Mouse (Mus musculus) gastrocnemius, postnatal 4 days (tissue): ENCODE measurements around the gene Tmem88. TPM values are rescaled to one million over a fixed set of nuclear protein-coding genes. Genes with fewer than 3 reads are reported as not detected.
A peak's percentile ranks its signal among the peaks of the same experiment; 100 is the strongest.

Source experiments
- DNase-seq, 2 experiments: peaks; one replicate each; pipeline ENCODE4 v3.0.0; 2021 to 2022; ENCODE audit warnings: low spot score in 2 of 2, mixed read lengths in 2 of 2
- total RNA-seq, 2 experiments: library from RNA; stranded (reverse); gene quantifications; 2 replicates each; pipeline ENCODE4 v1.2.3; 2021

The Tmem88 gene
- total RNA-seq, 2 experiments from 2014 or later, result 16.9 to 17.4 TPM

DNA sequence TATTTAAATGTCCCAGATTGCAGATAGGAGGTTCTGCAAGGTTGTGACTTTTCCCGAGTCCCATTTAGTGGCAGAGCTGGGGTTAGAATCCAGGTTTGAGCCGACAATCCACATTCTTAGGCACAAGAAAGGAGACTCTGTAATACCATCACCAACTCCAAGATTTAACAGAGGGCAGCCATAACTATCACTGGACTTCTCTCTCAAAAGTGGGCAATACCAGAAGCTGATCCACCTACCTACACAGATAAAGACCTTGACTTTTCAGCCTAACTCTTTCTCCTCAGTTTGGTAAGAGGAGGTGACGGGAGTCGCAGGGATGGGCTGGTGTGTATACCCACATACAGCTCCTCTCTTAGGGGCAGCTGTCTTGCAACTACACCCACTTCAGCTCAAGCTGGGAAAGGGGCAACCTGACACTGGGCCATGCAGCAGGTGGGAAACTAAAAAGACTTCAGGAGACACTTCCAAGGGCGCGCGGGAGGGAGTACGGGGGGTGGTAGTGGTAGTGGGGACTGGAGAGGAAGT, 19.0 kb upstream of the Tmem88 start:
- DNase-seq, result peak in 1 of 2 experiments; percentile 41

DNA sequence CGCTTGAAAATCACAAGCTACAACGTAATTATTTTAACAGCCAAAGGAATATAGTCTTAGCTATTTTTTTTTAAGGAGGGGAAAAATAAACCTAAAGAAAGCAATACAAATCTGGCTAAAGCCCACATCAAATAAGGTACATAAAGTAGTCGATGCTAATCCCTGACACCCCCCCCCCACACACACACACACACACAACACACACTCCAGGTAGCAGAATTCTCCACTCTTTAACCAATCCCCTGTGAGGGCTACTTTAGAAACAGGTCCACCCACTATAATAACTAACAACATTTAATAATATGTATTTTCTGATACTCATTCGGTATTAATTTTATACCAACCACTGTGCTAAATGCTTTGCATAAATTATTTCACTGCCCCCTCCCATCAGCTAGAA, 18.5 kb upstream of the Tmem88 start:
- DNase-seq, result no peak

DNA sequence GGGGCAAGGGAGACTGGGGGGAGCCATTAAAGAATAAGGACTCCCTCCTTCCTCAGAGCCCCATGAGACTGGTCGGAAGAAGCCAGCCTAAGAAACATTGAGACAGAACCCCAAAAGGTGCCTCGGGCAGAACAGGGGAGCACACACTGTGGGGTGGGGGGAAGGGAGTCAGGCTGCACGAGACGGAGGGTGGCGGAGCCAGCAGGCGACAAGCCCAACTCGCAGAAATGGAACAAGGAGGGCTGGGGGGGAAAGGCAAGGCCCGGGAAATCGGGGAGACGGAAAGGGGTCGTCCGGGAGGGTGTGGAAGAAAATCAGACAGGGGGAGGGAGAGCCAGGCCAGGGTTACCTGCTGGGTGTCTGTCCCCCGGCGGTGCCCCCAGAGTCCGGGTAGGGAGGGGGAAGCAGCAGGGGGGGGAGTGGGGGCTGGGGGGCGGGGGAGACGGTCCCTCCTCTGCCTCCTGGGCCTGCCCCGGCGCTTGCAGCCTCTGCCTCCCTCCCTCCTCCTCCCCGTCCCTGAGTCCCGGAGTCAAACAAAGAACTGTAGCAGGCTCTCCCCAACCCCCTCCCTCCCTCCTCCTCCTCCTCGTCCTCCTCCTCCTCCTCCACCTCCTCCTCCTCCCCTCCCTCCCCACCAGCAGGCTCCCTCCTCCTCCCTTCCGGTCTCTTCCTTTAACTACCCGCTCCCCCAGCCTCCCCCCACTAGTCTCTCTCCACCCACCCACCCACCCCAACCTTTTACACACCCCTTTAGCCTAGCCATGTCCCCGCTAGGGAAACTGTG, 17.8 kb upstream of the Tmem88 start:
- DNase-seq, result peak in 1 of 2 experiments; percentile 66

DNA sequence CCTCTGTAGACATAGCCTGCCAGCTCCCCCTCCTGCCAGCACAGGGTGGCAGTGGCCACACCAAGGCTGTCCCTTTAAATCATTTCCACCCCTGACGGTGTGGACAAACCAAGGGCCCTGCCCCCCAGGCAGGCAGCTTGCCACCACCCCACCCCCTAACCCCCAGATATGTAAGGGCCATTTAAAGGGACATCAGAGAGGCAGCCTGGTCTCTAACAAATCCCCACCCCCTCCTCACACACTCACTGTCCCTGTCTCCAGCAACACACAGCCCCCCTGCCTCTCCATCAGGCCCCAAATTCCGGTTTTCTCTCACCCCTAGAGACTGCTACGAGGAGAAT, 17.3 kb upstream of the Tmem88 start:
- DNase-seq, result peak in 1 of 2 experiments; percentile 68

DNA sequence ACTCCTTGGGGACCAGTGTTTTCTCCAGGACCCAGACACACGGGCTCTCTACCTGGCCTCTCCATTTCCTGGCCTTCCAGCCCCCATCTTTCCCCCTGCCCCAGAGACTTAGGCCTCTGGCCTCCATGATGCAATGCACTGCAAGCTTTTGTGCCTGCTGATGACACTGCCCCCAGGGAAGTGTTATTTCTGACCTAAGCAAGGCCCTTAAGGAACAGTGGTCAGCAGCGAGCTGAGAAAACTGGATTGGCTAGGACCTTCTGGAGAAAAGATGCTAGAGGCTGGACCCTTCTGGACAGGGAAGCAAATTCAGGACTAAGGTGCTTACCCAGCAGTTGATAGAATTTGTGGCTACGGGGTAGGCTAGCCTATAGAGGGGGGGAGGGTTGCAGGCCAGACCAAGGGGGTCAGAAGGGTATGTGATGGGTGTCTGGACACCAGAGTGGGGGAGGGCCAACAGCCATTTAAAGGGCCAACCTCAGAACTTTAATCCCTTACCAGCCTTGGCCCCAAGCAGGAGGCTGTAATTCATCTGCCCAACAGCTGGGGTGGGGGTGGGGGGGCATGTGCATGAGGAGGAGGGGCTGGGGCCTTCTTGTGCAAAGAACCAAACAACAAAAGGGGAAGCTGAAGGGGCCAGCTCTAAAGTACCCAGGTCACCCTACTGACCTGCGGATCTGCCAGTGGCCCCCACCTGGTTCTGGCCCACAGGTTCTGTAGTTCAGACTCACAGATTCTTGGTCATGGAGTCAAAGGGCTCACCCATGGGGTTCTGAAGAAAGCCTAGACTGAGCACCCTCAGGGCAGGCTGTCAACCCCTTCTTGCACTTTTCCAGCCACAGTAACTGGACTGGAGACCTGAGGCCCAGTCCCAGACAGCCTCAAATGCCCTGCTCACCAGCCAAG, 16.6 kb upstream of the Tmem88 start:
- DNase-seq, result no peak

DNA sequence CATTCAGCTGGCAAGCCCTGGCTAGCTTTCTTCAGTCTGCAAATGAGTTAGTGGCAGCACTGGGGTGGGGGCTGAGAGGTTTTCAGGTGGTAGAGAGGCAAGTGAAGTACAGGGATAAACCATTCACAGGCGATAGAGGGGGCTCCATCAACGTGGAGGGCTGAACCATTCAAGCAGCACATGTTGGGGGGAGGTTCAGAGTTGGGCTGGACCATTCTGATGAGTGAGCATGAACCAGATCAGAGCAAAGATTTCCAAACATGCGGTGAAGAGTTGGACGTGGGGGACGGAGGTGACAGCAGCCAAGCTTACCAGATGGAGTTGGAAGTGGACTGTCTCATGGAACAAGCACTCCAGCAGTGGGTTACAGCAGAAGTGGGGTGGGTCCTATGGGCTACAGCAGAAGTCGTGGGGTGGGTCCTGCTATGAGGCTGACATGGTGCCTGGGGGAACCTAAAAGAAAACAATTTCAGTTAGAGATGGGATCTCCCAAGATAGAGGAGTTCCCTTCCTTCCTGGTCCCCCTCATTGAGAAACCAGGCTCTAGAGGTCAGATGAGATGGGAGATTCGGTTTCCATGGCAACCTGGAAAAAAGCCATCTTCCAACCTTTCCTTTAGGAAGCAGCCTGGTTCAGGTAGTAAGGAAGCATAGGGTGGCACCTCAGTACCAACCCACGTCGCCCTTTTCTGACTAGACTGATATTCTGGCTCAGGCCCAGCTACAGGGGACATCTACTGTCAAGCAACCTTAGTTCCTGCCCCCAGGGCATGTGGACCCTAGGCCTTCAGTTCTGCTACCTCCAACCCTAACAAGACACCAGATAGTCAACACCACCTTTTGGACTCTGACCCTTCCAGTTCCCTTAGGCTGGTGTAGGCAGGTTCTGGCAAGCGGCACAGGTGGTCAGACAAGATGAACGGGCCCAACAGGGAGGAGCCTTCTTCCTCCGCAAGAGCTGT, 15.5 kb upstream of the Tmem88 start, which contains the start of gene Kdm6b:
TSS of gene Kdm6b (minus strand) at position 455 of the 961 bp plus-strand sequence.
- DNase-seq, result no peak

DNA sequence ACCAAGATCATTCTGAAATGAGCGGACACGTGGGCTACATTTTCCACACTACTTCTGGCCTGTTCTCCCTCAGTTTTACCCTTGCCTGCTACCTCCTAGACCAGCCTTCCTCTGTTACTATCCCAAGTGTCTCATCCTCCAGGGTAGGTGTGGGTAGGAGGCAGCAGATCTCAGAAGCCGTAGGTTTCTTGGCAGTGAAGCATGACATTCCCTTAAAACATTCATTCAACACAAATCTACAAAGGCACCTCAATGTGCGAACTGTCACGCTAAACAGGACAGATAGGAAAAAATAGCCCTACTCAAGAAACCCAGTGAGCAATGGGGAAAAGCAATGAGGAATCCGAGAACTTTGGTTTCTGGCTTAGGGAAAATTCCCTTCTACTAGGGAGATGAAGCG, 14.5 kb upstream of the Tmem88 start:
- no peak for DNase-seq

DNA sequence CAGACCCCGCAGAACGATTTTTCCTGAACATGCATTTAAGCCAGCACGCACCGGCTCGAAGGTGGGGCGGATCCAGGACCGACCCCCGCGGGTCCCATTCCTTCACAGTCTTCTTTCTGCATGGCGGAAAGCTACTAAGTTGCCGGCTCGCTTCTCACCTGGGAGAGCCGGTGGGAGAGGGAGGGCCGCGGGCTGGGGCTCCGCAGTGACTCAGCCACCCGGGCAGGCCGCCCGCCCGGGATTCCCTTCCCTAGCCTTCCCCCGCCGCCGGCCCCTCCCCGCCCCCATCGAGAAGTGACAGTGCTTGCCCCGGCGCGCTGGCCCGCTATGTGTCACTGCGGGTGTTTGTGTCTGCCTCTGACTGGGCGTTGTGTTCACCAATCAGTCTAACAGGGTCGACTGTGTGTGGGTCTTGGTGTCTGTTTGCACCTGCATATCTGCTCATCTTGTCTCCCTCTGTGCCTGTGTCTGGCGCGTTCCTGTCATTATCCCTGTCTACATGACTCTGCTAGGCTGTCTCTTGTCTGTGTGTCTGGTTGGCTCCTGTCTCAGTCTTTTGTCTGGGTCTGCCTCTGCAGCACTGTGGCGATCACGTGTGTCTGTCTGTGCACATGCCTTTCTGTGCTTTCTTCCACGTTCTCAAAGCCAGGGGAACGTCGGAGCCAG, 13.6 kb upstream of the Tmem88 start:
- peak; percentile 67 to 82 for DNase-seq

DNA sequence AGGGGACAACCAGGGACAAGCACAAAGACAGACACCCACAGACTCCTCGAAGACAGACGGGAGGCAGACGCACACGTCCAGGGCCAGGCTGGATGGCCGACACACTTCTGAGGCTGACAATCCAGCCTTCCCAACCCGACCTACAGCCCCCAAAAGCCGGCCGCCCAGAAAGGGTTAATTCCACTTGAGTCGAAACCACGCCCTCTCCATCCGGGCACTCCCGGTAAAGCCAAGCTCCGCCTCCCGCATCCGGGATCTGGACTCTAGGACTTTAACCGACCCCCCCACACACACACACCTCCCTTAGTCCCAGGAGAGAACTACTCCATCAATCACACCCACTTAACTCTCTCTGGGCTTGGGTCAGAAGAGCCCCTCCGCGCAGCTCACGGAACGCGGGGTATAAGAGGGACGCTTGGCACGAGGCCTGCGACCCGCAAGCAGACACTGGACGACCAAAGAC, 13.1 kb upstream of the Tmem88 start:
- DNase-seq, result peak; percentile 92 to 98

DNA sequence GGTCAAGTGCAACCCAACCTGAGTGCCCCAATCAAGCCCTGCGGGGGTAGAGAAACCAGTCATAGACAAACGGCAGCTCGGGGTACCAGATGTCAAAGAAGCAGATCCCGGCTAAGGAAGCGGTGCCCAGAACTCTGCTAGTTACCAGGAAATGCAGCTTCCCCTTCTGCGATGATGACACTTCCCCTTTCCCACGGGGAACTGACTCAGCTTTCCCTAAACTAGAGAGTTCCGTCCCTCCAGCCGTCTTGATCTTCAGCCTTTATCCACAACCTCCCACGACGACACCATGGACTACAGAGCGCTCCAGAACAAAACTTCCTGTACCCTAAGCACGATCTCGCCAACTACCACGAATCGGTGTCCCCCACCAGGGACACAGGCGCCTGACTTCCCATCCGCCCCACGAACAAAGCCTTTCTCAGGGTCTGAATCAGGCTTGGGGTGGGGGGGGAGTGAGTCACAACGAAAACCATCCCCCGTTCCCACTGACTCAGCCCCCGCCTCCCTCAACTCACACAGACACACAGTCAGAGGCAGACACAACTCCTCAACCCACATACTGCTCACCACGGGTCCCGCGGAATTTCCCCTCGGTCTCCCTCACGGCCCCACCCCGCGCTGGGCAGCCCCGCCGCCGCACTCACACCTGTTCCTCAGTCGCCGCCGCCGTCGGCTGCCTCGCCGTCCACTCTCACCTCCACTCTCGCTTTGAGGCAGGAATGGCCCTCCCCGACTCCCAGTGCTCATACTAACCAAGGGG, 12.5 kb upstream of the Tmem88 start:
- peak; percentile 51 to 66 for DNase-seq

DNA sequence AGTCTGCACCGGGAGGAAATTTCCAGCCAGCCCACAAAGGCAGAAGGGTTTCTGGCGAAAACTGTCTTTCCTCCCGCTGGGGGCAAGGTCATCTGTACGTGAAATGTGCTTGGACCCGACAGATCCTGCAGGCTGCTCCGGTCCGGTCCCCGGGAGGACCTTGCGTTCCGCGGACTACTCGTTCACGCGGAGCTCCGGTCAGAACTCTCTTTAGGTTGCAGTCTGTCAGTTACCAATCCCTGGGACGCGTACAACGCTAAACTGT, 11.9 kb upstream of the Tmem88 start:
- no peak for DNase-seq

DNA sequence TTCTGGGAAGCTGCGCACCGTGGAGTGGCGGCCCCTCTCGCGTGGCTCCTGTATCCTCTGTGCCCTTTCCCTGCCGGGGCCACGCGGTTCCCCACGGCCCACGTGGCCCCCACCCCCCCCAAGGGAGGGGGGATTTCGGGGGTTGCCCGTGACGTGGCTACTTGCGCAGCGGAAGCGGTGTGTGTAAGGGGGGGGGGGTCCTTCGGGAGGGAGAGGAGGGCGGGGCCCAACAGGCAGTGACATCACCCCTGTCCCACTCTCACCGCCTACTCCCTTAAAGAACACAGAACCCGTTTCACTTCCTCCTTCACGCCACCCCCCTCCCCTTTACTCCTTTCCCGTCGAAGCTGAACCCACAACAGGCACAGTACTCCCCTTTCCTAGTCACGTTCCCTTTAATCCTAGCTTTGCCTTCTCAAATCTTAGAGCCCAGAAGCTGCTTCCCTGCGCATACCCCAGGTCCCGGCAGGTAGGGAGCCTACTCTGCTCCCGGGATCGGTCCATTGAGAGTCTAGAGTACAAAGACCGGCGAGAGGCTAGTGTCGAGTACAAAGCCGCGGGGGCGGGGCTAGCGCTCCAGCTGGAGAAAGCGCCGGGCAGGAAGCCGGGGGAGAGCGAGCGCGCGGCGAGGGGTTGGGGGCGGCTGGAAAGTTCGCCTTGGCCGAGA, 11.5 kb upstream of the Tmem88 start:
- peak; percentile 72 to 88 for DNase-seq

DNA sequence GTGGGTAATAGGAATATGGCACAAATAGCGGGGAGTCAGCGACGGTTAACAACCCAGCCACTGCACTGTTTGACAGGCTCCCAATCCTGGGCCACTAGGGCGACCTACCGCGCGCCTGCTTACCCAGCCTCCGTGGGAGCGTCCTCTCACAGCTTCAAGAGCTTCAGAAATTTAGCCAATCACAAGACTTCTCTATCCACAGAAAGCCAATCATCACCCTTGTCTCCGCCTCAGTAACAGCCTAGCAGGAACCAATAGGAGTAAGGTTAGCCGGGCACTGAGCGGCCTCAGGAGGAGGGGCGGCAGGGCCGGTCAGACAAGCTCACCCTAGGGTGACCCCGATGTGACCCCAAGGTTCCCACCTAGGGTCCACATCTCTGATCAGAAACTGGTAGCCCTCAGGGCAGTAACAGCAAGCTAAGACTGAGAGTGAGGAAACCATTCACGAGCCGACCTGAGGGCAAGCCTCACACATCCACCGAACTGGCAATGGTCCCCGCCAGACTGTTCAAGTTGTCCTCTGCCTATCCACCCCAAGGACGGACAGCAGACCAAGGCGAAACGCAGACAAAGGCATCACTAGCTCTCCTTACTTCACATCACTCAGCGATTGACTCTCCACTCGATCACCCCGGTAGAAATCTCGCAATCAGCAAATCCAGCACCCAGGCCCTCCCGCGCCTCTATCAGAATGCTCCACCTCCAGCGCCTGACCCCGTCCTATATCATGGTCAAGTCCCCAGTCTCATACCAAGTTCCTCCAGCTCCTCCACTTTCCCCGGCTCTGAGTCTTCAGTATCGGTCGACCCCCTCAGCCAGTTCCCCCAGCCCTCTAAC, 10.7 kb upstream of the Tmem88 start:
- peak; percentile 46 to 74 for DNase-seq

DNA sequence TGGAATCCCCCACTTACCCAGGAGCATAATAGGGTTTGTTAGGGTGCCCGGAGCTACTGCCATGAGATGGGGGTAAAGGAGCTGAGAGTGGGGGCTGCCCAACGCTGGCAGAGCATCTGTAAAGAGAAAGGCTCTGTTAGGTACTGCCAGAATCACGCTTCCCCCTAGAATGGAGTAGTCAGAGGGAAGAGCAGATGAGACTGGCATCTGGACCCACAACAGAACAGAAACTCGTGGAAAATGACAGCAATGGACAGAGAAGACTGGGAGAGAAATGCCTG, 9.6 kb upstream of the Tmem88 start:
- no peak for DNase-seq

DNA sequence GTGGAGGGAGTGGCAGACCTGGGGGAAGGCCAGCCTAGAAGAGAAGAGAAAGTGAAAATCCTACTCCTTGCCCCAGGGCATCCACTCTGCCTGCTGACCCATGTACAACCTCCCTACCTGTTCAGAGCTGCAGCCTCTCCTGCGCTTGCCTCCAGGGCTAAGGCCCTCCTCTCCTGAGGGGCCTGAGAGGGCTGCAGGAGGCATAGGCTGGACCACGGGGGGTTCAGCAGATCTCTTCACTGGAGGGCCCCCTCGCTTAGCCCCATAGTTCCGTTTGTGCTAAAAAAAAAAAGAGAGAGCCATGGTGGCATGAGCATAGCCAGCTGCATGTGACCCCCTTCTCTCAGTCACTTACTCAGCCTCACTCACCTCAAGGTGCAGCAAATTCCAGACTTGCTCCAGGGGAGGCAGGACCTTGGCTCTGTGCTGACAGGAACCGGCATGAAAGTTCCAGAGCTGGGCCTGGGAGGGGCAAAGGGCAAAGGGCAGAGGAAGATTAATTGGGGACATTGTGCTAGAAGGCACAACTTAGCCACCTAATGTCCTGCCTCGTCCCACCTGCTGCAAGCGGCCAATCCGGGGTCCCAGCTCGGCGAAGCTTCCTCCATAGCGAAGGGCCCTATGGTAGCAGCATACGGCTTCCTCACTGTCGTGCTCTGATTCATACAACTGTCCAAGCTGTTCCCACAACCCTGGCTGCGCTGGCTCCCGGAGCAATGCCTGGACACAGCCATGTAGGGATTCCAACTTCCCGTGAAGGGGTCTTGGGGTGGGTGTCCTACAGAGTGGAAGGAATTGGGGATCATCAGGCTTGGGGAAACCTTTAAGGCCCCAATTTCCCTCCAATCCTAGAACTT, 9.1 kb upstream of the Tmem88 start:
- DNase-seq, result no peak

DNA sequence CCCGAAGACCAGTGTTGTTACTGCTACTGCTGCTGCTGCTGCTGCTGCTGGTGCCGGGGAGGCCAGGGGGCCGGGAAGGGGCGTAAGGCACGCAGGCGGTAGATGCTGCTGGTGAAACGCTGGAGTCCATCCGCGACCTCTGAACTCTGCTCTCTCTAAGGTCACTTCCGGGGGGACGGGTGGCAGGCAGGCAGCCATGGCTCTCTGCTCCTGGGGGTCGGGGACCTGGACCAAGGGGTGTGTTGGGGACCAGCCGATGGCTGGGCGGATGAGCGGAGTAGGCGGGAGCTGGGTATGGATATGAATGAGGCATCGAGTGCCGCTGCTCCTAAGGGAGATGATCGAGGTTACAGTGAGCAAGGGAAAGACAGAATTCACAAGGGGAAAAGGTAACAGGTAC, 8.2 kb upstream of the Tmem88 start:
- DNase-seq, result no peak

DNA sequence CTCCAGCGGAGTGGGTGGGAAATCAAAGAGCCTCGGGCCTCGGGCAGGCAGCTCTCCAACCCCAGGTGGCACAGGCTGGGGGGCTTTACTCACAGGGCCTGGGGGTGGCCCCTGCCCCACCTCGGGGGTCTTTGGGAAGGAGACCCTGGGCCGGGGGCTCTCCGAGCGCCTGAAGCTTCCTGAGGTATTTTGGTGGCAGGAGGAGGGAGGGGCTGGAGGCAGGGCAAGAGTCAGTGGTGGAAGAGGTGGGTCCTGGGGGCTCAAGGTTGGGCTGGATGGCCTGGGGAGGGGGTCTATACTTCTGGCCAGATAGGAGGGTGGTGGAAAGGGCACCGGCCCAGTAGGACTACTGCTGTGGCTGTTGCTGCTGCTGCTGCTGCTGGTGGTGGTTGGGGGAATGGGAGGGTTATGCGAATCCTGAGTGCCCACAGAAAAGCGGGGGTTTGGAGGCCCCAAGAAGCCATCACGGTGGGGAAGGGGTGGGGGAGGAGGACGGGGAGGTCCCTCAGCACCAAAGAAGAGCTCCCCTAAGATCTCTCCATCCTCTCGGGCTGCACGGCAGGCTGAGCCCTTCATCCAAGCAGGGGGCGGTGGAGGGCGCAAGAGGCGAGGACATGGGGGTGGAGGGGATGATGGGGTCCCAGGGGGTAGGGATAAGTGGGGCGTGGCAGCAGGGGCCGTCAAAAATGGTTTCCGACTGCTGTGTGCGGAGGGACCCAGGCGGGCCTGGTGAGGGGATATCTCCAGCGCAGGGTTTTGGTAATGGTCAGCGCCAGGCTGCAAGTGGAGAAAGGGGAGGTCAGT, 7.6 kb upstream of the Tmem88 start:
- DNase-seq, result peak in 1 of 2 experiments; percentile 18
